Mouse (Mus musculus): ENCODE results near the gene Eps8l3.
"Not testable (repeated sequence)": the region's sequence is repeated elsewhere in the genome, so short reads cannot be mapped to it uniquely, and the experiment has no call there.

The Eps8l3 gene

GRCm38 (mm10) chr3:107853232-107854181 is 23.5 kb upstream of the Eps8l3 start:
- DNase-seq, result no peak

GRCm38 (mm10) chr3:107855368-107855767 is 21.7 kb upstream of the Eps8l3 start:
- no peak for DNase-seq

- no peak for DNase-seq
Measured at GRCm38 (mm10) chr3:107857646-107858045, 19.4 kb upstream of the Eps8l3 start.

GRCm38 (mm10) chr3:107861483-107861882 is 15.5 kb upstream of the Eps8l3 start:
- not testable (repeated sequence) for DNase-seq

GRCm38 (mm10) chr3:107862471-107862870 is 14.6 kb upstream of the Eps8l3 start:
- DNase-seq, result no peak

GRCm38 (mm10) chr3:107863471-107863870 is 13.6 kb upstream of the Eps8l3 start:
- DNase-seq, result no peak

GRCm38 (mm10) chr3:107863898-107864603 is 13.0 kb upstream of the Eps8l3 start:
- DNase-seq, result peak; percentile 59 to 80

GRCm38 (mm10) chr3:107865364-107866091 is 11.5 kb upstream of the Eps8l3 start:
- DNase-seq, result no peak

GRCm38 (mm10) chr3:107867086-107867485 is 9.9 kb upstream of the Eps8l3 start:
- DNase-seq, result peak; percentile 53 to 77

- DNase-seq, result no peak
Measured at GRCm38 (mm10) chr3:107868452-107868851, 8.6 kb upstream of the Eps8l3 start.

- DNase-seq, result no peak
Measured at GRCm38 (mm10) chr3:107869097-107869496, 7.9 kb upstream of the Eps8l3 start.

- DNase-seq, result no peak
Measured at GRCm38 (mm10) chr3:107869925-107870324, 7.1 kb upstream of the Eps8l3 start.

- no peak for DNase-seq
Measured at GRCm38 (mm10) chr3:107873335-107874251, 3.4 kb upstream of the Eps8l3 start.

GRCm38 (mm10) chr3:107875231-107875630 is 1.8 kb upstream of the Eps8l3 start:
- DNase-seq, result no peak

GRCm38 (mm10) chr3:107877747-107878736 is 1.0 kb downstream of the Eps8l3 start:
- no peak for DNase-seq

GRCm38 (mm10) chr3:107887674-107888495 is 10.9 kb downstream of the Eps8l3 start:
- DNase-seq, result no peak

- DNase-seq, result not testable (repeated sequence)
Measured at GRCm38 (mm10) chr3:107889236-107889635, 12.2 kb downstream of the Eps8l3 start.

GRCm38 (mm10) chr3:107895194-107895719 is 18.2 kb downstream of the Eps8l3 start:
- no peak for DNase-seq
